Mouse (Mus musculus) ES-CJ7 (cell line): ENCODE measurements around the gene Cmtm3.

Source experiments
- DNase-seq: peaks from one replicate; pipeline ENCODE4 v3.0.0; 2011; ENCODE audit warnings: low read depth, low spot score

Cmtm3 gene

DNA sequence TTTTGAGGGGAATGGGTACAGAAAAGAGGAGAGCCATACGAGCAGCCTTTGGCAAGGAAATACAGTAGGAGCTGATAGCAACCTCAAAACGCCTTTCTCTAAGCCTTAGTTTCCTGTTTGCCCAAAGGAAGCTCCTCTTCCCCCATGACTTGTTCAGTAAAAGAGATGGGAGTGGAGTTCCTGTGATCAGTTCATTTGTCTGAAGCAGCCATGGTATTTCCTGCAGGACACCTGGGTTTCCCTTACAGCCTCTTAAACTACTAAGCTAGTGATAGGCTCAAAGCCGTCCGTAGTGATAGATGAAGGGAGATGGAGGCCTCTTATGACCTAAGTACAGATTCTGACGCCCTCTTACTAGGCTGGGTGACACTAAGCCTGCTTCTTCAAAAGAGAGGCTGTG lies 3.2 kb downstream of the Cmtm3 start:
- DNase-seq = no peak

GRCm38 (mm10) chr8:104343957-104344356 lies 4.7 kb downstream of the Cmtm3 start:
- peak; percentile 92 for DNase-seq

- DNase-seq = no peak
Observed at GRCm38 (mm10) chr8:104344622-104345021, 5.4 kb downstream of the Cmtm3 start.

GRCm38 (mm10) chr8:104346706-104347105 lies 7.5 kb downstream of the Cmtm3 start:
- no peak for DNase-seq

- DNase-seq = no peak
Observed at GRCm38 (mm10) chr8:104348971-104349370, 9.8 kb downstream of the Cmtm3 start.

GRCm38 (mm10) chr8:104350047-104350446 lies 10.8 kb downstream of the Cmtm3 start:
- DNase-seq = no peak

DNA sequence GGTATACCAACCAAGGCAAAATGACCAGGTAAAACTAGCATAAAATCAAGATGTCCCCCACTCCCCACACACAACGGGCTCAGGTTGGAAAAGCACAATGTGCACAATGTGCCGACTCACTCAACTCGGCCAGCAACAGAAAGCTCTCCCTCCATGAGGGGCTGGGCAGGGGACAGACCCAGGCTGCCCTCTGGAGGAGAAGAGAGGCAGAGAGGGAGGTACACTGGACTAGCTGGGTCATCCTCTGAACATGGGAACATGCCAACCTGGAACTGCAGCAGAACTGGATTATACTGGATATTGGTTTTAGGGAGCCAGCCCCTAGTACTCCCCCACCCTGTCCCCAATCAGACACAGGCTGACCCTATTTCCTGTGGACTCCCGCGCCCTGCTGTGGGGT lies 14.0 kb downstream of the Cmtm3 start:
- no peak for DNase-seq

GRCm38 (mm10) chr8:104354504-104354903 lies 15.3 kb downstream of the Cmtm3 start:
- no peak for DNase-seq

GRCm38 (mm10) chr8:104358637-104359036 lies 19.4 kb downstream of the Cmtm3 start:
- DNase-seq = no peak

- DNase-seq = no peak
Observed at GRCm38 (mm10) chr8:104359778-104360456, 20.7 kb downstream of the Cmtm3 start.

- DNase-seq = peak; percentile 31
Observed at GRCm38 (mm10) chr8:104365695-104366094, 26.5 kb downstream of the Cmtm3 start.

GRCm38 (mm10) chr8:104367398-104367797 lies 28.2 kb downstream of the Cmtm3 start:
- DNase-seq = no peak

- DNase-seq = no peak
Observed at GRCm38 (mm10) chr8:104369591-104369990, 30.4 kb downstream of the Cmtm3 start.

DNA sequence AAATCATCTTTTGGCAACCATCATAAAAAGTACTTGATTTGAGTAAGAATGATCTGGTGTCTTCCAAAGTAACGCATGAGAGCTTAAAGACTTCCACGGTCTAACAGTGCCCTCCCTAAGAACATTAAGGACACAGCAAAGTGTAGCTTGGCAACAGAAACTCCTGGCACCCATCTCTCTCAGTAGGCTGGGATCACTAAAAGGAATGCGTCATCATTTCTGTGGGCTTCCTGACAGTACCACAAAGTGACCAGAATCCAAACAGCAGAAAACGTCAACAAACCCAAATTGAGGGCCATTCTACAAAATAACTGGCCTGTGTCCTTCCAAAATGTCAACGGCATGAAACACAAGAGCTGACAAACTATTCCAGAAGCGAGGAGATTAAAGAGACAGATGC lies 30.9 kb downstream of the Cmtm3 start:
- DNase-seq = no peak

GRCm38 (mm10) chr8:104371121-104371520 lies 31.9 kb downstream of the Cmtm3 start:
- DNase-seq = no peak

GRCm38 (mm10) chr8:104373779-104374178 lies 34.6 kb downstream of the Cmtm3 start:
- DNase-seq = peak; percentile 85

GRCm38 (mm10) chr8:104374269-104374668 lies 35.1 kb downstream of the Cmtm3 start:
- DNase-seq = no peak

DNA sequence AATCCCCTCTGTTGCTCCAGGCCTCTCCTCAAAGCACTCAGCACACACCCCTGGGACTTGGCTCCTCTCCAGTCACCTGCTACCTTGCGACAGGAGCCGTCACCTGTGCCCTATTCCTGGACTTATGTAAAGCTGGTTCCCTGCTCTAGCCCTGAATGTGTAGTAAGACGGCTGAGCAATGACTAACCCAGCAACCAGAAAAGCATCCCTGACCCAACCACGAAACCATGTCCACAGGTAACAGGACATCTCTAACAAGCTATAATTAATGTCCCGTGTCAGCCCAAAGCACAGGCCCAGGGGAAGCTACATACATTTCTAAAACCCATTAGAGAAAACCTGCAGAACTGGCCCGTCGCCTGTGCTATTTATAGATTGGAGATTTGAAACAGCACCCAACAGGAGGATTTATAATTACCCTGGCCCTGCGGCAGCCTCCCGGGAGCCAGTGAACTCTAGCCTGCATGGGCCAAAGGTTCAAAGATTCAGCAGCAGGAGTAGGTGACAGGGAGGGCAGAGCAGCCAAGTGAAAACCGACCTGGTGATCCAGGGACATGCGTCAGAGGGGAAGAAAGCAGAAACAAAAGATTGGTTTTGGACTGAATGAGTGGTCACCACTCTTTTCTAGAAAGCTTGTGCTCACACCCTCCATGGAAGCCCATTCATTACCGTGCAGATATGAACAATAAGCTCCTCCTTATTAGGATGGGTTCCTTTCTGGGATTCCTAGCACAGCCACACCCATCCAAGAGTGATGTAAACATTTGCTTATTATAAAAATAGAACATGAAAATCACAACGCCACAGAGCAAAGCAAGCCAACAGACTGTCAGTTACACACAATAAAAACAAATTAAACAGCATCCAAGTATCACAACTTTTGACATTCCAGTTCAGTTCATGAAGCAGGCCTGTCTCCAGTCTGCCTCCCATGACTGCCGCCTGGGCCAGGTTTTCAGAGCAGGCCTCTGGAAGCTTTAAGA lies 35.9 kb downstream of the Cmtm3 start:
- DNase-seq = no peak

GRCm38 (mm10) chr8:104375959-104376358 lies 36.7 kb downstream of the Cmtm3 start:
- no peak for DNase-seq

DNA sequence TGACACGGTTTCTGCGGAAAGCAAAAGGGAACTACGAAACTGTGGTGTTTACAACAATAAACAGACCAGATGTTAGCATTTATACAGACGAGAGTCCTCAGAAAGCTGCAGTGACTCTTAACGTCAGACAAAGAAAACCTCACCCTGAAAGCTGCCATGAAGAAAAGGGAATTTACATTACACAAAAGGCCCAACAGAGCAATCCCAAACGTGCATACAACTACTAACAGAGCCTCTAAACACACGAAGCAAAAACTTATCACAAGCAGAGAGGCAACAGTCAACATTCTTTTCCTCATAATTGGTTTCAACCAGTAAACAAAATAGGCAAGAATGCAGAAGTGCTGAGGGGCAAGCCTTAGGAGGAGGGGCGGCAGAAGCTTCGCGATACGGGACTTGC lies 37.5 kb downstream of the Cmtm3 start:
- no peak for DNase-seq

DNA sequence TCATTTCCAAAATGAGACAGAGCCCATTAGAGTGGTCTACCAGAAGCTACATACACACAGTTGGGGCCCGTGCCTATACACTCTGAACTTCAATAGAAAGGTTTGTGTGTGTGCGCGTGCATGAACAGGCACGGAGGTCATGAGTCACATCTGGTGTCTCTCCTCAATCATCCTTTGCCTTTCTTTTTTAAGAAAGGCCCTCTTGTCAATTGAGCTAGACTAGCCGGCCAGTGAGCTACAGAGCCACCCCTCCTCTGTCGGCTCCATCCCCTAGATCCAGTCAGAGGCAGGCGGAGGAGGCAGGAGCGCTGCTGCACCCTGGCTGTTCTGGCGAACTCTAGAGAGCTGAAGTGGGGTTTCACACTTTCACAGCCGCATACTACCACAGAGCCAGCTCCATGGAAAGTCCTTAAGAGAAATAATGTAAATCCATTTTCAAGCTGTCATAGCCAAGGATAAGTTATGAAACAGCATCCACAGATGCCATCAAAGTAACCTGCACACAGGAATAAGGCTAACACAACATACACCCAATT lies 40.2 kb downstream of the Cmtm3 start:
- no peak for DNase-seq

GRCm38 (mm10) chr8:104380269-104380668 lies 41.1 kb downstream of the Cmtm3 start:
- DNase-seq = no peak
